Mouse (Mus musculus): ENCODE results near the gene Duox1.

- TF ChIP-seq GATA1 (IDR thresholded peaks at IDR 0.05; ENCODE audit: low read length): no peak
- TF ChIP-seq TAL1 (IDR thresholded peaks at IDR 0.05; ENCODE audit: low read length): no peak
Observed at GRCm38 (mm10) chr2:122304544-122304943, 10.9 kb upstream of the Duox1 start.

Measured in erythroblast, embryonic 14.5 days (primary cell).